Mouse (Mus musculus) kidney, postnatal 36 days (tissue): ENCODE data around the gene Zscan12.

Experiments used
- DNase-seq, 2 experiments: peaks; one replicate each; pipeline ENCODE4 v3.0.0; 2021 to 2022; ENCODE audit warnings: mixed read lengths in 2 of 2

Gene Zscan12

DNA sequence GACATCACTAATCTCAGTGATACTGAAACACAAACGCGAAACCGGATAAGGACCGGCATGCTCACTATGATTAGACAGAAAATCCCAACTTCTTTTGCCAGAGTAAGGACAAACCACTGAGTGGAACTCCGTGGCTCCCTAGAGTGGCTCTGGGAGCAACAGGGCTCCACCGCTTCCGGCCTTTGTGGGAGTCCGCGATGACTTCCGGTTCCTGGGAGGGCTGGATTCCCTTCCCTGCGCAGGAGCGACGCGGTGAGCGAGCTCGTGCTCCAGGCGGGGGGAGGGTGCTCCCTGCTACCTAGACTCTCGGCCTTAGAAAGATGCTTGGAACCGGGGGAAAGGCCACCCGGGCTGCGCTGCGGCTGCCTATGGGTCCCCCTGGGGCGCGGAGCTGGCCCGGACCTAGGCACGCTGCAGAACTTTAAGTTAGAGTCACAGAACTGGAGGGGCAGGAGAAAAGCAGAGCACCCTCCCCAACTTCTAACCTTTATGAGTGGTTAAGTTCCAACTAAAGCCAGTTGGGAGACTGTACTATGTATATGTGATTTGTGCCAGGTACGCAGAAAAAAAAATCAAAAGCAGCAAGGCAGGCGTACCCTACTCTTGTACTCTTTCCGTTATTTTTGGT lies at the start of gene Zscan12:
Zscan12 (plus strand) TSS at position 200 of the 628 bp plus-strand sequence.
- DNase-seq: peak; percentile 94 to 96

DNA sequence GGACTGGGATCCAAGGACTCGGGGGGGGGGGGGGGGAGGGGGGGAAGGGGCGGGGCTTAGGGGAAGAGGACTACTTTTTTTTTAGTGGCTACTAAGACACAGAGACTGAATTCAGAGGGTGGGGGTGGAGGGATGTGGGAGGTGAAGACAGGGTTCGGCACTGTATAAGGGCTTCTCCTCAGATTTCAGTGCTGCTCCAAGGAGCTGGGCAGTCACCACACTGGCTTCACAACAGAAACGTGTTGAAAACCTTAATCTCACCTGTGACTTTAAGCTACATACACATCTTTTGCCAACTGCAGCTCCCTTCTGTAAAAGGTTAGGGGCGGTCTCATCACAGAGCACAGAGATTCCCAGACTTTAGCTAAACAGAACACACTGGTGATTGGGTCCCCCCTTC lies 49.8 kb upstream of the Zscan12 start:
- no peak for DNase-seq

DNA sequence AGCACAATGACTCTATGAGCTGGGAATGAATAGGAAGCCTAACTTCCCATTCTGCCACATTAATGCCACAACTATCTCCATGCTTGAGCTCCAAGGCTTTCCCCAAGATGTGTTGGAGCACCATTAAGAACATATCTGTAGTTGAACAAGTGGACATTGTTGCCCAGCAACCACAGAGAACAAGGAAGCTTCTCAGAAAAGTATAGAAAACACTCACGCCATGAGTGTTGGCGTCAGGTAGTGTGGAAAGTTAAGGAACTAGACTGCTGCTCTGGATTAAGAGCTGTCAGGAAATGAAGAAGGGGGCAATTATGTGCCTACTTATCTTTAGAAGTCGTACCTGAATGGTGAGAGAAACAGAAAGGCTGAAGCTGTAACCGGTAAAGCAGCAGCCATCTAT lies 48.7 kb upstream of the Zscan12 start:
- no peak for DNase-seq

DNA sequence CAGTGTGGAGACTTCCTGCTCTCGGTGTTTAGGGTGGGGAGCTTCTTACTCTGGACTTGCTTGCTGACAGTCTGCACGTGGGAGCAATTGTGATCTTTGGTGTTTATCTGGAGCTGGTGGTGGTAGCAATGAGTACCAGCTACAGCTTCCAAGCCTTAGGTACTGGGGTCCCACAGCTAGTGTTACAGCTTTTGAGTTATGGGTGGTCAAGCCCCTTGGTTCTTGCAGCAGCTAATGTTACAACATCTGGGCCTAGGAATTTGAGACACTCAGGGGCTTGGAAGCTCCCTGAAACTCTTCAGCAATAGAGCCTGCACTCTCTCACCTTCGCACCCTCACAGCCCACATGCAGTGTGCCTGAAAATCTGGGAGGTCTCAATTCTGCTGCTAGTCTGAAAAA lies 42.4 kb upstream of the Zscan12 start:
- no peak for DNase-seq

DNA sequence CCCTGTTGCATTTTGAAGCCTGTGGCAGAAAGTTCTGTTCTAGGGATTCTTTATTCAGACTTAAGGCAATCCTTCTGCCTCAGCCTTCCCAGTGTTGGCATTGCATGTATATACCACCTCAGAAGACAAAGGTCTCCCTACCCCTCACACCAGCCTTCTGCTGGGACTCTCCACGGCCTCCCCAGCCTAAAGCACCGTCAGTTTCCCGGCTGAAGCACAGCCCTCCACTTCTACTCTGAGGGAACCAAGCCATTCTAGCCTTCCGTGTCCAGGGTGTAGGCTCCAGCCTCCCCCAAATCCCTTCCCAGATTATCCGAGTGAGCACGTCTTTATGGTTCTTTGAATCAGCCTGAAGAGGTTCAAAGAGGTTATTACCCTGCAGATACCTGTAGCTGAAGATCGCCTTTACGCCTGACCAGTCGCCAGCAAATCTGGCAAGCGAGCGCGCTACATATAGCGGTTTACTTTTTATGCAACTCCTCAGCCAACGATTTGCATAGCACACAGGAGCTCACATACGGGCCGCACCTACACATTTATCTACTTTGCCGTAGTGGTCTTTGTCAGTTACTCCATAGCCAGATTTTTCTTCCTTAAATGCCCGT lies 40.6 kb upstream of the Zscan12 start:
- no peak for DNase-seq

DNA sequence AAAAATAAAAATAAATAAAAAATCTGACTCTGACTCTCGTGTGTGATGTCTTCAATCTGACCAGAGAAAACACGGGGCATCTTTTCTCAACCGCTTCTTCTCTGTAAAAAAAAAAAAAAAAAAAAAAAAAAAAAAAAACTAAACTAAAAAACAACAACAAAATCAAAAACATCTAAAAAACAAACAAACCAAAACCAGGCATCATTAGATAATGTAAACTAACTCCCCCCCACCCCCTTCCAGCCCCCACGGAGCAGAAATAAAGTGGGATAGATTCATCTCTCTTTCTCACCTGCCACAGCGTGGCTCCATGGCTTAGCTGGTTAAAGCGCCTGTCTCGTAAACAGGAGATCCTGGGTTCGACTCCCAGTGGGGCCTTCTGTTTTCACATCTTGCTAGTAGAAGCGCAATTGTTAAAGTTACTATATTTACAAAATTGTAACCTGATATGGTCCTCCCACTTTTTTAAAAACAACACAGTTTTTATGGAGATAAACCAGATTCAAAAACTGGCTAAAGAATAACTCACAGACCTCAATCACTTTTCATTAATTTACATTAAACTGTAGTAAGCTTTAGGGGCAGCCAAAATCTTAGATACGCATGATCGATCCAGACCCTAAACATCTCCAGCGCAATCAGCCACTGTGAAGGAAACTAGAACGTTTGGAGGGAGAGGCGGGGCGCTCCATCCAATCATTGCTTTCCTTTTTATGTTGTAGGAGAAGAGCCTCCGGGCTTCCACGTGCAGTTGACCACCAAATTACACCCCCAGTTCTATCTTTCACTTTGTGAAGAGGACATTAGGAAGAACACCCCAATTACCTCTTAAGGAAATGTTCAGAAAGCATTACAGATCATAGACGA lies 39.9 kb upstream of the Zscan12 start:
- no peak for DNase-seq

DNA sequence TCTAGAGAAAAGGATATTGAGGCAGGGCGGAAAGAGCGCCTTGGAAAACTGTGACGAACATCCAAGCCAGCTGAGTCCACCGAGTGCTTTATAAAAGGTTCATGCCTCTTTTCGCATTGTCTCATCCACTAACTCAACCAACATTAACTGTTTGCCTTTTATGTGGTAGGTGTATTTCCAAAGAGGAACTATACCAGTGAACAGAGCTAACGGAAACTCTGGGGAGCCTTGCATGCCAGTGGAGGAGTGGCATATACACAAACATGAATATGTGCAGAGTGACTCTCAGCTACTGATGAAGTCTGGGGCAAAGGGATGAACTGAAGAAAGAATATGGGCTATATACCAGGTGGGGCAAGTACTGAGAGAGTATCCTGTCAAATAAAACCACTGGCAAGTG lies 39.2 kb upstream of the Zscan12 start:
- DNase-seq: no peak

DNA sequence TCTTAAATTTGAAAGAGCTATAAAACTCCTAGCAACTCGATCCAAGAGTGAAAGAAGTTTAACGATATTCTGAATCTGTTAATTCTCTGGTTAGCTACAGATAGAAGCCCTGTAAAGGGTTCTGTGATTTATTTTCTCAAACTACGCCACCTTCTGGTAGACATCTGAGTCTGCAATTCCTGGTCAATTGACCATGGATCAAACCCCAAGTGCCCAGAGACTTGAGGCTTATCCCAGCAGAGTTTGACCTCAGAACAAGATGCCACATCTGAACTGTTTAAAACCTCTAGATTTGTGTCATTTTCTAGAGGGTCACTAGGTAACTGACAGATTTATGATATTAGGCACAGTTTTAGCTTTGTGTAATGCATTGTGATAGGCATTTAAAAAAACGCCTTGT lies 36.4 kb upstream of the Zscan12 start:
- DNase-seq: peak in 1 of 2 experiments; percentile 6

DNA sequence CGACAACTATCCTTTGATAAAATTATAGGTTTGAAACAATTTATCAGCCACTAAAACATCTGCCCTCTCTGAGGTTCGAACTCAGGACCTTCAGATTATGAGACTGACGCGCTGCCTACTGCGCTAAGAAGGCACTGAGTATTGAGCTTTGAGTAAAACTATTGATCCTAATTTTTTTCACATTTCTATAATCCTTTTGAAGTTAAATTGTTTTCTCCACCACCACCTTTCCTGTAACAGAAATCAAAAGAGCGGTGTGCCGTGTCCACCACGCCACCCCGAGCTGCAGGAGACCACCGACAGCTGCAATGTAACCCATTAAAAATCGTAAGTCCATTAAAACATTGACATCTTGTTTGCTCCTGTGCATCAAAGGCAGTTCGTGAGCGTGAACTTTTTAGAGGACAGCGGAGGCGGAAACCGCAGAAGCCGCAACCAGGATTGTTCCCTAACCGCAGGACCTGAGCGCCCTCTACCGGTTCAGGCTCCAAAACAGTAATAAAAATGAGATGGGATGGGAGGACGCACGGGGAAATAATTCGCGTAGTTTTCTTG lies 35.9 kb upstream of the Zscan12 start:
- DNase-seq: peak; percentile 83 to 94

DNA sequence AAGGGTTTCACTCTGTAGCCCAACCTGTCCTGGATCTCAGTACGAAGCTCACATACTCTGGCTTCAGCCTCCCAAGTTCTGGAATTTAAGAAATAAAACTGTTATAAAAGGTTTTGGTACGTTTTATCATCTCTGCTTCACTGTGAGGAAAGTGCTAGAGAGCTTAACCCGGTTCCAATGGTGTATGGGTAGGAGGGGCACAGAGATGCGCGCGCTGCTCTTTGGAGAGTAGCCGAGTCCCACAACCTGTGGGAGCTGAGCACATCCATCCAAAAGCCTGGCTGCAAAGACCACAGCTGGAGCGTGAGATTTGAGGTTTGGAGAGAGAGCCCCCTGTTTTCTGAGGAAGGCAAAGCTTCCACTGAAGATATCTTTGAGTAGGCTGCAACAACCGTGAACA lies 35.2 kb upstream of the Zscan12 start:
- DNase-seq: no peak

DNA sequence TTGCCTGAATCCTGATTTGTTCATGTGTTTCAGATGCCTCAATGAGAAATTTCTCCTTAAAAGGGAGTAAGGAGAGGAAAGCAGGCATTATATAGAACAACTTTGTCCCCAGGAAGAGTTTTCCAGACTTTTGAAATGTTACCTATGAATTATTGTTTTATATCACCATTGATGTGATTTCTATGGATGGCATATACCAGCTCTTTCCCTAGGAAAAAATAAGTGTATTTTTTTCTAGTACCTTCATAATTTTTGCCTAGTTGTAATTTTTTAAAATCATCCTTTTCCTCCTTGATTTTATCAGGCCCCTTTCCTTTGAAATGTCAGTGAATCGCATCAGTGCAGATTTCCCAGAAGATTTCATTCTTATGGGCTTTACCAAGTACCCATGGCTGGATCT lies 16.0 kb upstream of the Zscan12 start, which contains the start of gene Olfr1367:
Olfr1367 (plus strand) TSS at position 301 of the 400 bp plus-strand sequence.
- DNase-seq: no peak

DNA sequence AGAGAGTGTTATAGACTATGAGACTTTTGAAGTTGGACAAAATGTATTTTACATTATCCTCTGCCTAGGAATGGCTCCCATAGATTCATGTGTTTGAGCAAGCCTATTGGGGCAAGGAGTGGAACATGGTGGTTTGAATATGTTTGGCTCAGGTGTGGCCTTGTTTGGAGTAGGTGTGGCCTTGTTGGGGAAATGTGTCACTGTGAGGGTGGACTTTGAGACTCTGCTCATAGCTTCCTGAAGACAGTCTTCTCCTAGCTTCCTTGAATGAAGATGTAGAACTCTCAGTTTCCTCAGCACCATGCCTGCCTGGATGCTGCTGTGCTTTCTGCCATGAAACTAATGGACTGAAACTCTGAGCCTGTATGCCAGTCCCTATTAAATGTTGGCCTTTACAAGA lies 12.0 kb upstream of the Zscan12 start:
- DNase-seq: no peak

DNA sequence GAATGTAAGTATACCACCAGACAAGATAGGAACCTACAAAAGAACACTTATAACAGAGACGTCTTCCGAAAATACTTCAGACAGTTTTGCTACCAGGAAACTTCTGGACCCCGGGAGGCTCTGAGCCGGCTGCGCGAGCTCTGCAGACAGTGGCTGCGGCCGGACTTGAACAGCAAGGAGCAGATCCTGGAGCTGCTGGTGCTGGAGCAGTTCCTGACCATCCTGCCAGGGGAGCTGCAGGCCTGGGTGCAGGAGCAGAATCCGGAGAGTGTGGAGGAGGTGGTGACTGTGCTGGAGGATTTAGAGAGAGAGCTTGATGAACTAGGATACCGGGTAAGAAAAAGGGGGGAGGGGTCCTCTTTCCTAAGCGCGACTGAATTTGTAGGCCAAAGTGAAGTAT lies 1.1 kb downstream of the Zscan12 start:
- no peak for DNase-seq

DNA sequence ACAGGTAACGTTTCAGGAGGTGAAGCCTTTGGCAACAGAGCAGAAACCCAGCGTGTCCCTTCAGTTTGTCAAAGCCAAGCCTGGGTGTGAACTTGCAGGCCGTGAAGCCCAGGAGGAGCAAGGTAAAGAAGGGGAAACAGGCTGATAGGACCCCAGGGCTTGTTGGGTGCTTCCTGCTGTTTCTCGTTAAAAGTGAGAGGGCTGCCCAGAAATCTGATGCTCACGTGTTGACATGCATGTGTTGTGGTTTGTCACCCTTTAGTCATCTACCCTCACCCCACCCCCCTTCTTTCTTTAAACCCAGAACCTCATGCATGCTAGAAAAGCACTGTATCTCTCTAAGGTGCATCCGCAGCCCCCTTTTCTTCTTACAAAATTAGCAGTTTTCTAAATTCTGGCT lies 4.0 kb downstream of the Zscan12 start:
- no peak for DNase-seq

DNA sequence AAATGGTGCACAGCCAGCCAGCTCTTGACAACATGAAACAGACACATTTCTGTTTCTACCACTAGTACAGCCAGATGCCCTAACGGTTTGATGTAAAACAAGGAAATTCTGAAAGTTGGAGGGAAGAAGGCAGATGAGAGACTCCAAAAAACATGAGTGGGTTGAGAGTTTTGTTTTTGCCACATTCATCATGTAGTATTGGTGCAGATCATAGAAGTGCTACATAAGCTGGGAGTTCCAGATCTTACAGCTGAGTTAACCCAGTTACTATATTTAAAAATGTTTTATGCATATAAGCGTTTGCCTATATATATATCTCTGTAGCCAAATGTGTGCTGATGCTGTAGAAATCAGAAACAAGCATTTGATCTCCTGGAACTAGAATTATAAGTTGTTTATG lies 10.1 kb downstream of the Zscan12 start:
- no peak for DNase-seq

DNA sequence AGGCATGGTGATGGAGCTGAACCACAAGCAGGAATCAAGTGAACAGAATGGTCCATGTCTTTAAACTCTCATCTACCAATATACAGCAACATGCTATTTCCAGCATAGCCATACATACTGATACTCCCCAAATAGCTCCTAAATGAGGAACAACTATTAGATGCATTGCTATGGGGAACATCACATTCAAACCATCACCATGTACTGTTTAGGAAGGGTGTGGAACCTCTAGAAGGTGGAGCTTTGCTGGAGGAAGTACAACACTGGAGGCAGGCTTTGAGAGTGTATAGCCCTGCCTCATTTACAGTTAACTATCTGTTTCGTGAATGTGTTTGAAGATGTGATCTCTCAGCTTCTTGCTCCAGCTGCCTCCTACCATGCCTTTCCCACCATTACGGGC lies 15.2 kb downstream of the Zscan12 start:
- DNase-seq: no peak

DNA sequence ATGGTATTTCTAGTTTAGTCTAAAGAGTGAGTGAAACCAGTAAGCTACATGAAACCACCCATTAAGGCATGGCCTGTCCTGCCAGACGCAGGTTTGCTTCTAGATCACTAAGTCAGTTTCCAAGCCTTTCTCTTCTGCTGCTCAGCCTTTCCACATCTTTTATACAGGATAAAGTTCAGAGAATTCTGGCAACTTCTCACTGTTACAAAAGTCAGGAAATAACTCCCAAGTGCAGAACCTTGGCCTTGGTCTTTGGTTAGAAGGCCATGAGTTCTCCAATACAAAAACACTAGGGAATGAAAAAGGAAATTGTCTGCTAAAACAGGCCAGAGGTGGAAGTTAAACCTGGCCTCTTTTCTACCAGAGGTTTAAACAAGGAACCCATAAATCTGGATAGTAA lies 32.6 kb downstream of the Zscan12 start:
- no peak for DNase-seq

DNA sequence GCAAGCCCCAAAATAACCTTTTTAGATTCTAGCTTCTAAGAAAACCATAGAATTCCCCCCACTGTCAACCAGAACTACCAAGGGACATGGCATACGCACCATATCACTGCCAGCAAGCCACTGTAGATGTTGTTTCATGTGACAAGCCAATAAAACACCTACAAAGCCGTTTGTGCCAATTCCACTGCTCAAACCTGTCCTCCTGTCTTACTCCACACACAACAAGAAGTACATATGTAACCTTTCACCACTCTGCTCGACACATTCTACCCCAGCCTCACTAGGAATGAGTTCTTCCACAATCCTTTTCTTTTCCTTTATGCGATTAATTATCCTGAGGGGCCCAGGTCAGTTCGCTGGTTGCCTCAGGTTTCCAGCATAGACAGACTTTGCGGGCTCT lies 33.0 kb downstream of the Zscan12 start:
- DNase-seq: no peak

DNA sequence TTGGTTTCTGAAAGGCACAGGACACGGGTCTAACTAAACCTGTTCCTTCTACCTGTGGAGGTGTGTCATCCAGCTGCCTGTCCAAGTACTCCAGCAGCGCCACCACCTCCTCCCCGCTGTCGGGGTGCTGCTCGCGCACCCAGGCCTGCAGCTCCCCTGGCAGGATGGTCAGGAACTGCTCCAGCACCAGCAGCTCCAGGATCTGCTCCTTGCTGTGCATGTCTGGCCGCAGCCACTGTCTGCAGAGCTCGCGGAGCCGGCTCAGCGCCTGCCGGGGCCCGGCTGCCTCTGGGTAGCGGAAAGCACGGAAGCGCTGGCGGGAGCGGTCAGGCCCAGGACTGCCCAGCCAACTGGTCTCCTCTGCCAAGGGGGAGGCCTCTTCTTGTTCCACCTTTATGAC lies 33.4 kb downstream of the Zscan12 start:
- peak; percentile 12 to 48 for DNase-seq

DNA sequence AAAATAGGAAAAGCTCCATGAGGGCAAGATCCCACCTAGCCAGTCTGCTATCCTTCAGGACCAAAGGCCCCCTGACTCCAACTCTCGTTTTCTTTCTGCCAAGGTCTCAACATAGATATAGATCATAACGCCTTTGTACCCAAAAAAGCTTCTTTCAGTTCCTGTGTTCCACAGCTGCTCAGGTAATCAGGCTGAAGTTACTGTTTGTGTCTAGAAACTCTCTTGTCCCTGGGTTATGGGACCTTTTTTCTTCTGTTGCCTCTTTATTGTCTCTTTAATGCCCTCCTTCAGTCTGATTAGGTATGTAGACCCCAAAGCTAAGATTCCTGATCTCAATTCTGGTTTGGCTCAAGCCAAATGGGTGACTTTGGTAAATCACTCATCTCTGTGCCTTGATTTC lies 34.9 kb downstream of the Zscan12 start:
- DNase-seq: no peak

DNA sequence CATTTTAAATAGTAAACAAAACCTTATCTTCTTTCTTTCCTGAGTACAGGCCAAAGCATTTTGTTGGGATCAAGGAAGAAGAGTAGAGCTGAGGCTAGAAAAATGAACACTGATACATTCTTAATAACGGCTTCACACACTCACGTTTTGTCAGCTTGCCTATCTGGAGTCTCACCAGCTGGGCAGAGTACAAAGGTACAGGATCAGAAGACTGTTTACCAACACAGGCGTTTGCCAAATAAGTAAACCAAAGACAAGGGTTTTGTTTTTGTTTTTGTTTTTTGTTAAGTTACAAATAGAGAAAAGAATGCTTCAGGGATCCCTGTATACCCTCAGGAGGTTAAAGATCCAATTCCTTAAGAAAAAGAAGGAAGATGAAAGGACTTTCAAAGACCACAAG lies 38.5 kb downstream of the Zscan12 start:
- DNase-seq: peak in 1 of 2 experiments; percentile 22

DNA sequence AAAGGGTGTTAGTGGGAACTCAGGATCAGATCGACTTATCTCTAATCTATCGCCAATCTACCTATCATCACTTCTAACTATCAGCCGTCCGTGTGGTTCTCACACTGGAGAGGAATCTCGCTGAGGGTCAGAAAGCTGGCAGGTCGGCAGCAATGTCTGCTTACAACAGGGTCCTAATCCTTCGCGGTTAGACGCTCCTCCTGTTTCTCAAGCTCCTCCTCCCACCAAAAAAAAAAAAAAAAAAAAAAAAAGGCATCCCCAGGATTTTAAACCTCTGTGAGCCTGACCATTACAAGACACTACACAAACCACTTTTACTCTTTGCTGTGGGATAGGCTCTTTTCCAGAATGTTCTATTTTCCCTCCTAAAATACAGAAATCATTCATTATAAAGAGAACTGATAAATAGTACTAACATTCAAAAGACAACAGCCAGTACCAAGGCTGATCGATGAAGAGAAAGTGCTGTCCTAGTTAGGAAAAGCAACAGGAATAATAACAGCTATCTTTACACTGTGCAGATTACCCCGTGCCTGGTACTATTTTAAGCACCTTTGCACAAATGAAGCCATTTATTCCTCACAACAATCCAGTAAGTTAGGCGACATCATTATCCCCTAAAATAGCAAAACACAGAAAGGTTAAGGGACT lies 39.1 kb downstream of the Zscan12 start:
- no peak for DNase-seq

DNA sequence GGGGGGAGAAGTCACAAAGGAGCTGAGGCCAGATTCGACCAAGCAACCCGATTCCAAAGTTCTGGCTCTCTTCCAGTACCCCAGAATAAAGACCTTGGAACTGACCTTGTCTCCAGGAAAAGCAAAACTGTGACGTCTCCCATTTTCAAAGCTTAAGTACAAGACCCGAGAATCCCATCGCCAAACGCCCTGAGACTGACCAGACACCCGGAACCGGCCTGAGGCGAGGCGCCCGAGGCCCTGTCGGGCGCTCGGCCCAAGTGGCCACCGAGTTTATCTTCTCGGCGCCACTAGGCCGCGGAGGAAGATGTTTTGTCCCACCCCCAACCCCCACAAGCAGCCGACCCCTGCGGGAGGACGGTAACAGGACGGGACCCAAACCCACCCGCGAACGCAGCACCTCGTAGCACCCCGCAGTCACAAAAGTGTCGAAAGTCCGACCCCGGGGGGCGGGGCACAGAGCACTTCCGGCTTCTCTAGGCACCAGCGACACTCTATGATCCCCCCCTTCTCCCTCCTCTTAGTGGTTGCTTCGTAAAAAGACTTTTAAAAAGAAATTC lies 39.7 kb downstream of the Zscan12 start, which contains the start of gene Zkscan3:
Zkscan3 (minus strand) TSS at position 469 of the 560 bp plus-strand sequence.
- peak; percentile 90 to 96 for DNase-seq
